Mouse (Mus musculus) spleen, adult 2 months (tissue): Measurements from ENCODE around the gene Gm6370.
"Not testable (repeated sequence)": the region's sequence is repeated elsewhere in the genome, so short reads cannot be mapped to it uniquely, and the experiment has no call there.

ENCODE experiments used
- CTCF ChIP-seq: fragments of 200-500 bp; IDR thresholded peaks from 2 replicates; pipeline ENCODE4 v1.5.1; 2011; ENCODE audit warnings: mild to moderate bottlenecking, inconsistent platforms; ENCODE audit not compliant: insufficient read depth, insufficient read length, insufficient replicate concordance; ENCODE audit errors: extremely low read depth
- POLR2A ChIP-seq: fragments of 200-500 bp; IDR thresholded peaks from 2 replicates; pipeline ENCODE4 v1.6.1; 2011; ENCODE audit warnings: low read depth, low read length, inconsistent platforms

GRCm38 (mm10) chr5:146488959-146489358, 2.2 kb upstream of the Gm6370 start:
- TF ChIP-seq CTCF, POLR2A: not testable (repeated sequence)
